Mouse (Mus musculus): ENCODE data around the gene Trp73.

The Trp73 gene

DNA sequence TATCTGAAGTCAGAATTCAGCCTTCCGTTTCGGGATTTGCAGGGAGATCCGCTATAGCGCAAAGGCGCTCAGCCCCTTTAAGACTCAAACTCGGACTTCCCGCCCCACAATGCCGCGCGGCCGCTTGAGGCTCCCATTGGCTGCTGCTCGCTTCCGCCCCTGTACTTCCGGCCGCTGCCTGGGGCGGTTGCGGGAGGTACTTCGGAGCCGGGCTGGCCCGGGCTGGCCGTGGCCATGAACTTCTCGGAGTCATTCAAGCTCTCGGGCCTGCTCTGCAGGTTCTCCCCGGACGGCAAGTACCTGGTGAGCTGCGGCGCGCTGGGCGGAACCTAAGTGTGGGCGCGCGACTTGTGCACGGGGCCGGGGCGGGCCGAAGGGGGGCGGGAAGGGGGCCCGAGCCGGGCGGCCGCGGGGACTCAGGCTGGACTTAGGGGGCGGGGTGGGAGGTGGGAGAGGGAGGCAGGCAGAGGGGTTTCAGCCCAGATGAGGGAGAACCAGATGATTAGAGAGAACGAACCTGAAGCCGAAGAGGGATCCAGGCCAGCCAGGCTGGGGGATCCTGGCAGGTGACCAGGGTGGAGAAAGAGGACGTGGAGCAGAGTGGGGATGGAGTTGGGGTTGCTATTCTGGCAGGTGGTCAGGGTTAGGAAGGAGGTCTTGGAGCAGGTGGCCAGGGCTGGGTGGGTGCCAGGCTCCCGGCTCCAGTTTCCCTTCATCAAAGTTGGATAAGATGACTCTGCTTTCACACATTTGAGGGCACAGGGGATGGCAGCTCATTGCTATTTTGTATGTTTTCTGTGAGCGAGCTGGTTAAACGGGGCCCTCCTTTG is 2.4 kb upstream of the Trp73 start, which contains the start of gene Wrap73:
Gene Wrap73 (plus strand): TSS at position 162 of the 830 bp plus-strand sequence.
- peak; percentile 79 for DNase-seq (ENCODE audit: low read depth, low spot score)

DNA sequence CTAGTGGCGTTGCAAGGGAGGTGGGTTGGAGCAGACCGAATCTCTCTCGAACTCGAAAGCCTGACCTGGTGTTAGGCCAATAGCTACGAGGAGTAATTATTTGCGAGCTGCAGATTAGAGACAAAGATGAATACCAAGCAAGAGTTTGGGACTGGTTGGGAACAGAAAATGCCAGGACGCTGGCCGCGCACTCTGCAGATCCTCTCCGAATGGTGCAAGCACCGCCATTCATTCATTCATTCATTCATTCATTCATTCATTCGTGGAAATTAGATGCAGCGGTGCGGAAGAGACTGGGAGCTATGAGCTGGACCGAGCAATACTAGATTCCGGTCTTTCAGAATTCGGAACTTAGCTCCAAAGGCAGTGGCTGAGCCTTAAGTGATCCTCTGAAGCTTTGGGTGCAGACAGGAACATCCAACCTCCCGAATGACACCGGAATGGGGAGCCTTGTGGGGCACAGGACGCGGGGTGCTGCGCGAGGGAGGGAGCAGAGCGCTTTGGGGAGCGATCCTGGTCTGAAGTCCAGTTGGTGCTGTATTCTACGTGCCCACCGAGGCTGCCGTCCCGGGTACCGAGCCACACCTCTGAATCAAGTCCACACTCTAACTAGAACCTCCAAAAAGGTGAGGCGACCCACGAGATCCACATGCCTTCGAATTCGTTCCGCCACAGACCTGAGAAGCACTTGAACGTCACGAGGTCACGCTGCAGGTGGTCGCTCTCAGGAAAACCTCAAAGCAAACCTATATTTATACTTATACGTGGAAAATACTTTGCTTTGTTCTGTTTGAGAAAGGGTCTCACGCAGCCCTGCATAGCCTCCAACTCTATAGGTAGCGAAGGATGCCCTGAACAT is 1.2 kb upstream of the Trp73 start:
- no peak for DNase-seq (ENCODE audit: low read depth, low spot score)

DNA sequence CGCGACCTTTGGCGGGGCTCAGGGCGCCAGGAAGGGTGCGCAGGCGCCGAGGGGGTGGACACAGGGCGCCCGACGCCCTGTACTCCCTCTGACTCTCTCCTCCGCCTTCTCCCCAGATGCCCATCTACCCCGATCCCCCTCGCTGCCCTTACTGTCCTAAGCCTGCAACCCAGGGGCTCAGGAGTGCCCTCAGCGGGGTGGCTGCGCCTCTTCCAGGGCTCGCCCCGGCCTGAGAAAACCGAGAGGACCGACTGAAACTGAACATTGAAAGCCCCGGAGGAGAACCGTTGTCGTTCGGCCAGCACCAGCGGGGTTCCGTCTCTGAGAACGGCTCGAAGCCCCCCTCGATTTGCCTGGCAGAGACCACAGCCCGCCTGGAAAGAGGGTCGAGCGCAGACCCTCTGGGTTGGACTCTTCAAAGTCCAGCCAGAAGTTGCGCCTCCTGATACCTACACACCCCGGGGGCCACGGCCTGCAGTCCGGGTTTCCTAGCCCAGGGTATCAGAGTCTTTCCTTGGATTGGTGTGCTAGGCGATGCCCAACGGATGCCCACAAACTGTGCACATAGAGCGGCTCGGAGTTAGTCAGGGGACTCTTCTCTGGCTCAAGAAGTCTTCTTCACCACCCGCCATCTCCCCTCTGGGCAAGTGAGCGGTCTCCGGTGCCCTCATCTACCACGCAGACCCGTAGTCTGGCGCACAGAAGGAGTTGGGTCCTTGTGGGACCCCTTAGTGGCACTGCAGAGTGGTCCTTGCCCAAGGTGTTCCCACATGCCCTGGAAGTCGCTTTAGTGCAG is 403 bp upstream of the Trp73 start:
- no peak for DNase-seq (ENCODE audit: low read depth, low spot score)

GRCm38 (mm10) chr4:154139671-154140181 is 282 bp downstream of the Trp73 start:
- no peak for DNase-seq (ENCODE audit: low read depth, low spot score)

DNA sequence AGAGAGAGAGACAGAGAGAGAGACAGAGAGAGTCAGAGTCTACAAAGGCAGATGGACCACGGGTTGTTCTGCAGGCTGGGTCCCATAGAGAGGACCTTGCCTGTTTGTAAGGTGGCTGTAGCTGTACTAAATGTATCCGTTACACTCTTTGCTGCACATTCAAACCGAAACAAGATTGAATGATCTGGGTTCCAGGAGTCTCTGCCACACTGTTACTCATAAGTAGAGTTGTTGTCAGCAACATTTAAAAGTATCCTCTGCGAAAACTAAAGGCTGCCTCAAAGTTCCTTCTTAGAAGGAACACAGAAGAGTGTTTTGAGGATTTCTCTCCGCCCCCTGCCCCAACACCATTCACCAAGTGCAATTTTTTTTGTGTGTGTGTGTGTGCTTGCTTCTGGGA is 2.9 kb downstream of the Trp73 start:
- DNase-seq (ENCODE audit: low read depth, low spot score), result no peak

DNA sequence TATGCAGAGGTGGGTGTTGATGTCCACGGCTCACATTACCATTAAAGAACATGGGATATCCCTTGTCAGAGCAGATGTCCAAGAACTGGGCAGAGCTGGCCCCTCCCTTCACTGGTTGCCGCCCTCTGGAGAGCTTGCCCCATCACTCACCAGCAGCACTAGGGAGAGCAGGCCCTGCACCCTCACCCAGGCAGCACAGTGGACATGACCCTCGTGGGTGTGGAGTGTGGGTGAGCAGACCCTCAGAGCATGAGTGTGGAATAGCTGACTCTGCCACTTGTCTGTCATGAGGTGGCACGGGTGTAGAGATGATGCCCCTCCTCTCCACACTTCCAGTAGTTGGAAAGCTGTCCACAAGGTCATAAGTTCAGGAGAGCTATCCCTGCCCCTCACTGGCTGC is 5.2 kb downstream of the Trp73 start:
- DNase-seq (ENCODE audit: low read depth, low spot score), result no peak

DNA sequence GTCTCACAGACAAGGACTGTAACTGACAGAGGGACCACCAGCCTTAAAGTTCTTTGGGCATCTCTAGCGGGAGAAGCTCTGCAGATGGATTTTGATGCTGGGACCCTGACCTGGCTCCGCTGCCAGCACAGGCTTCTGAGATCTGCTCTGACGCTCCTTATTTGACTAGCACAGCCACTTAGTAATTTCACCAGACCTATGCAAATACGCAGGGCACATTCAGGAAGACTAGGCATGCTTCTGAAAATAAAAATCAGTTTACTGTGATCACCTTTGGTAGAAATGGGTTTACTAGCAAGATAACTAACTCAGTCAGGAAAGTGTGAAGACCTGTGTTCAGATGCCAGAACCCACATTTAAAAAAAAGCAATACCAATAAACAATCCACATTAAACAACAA is 8.1 kb downstream of the Trp73 start:
- DNase-seq (ENCODE audit: low read depth, low spot score), result no peak

GRCm38 (mm10) chr4:154129950-154130349 is 10.1 kb downstream of the Trp73 start:
- no peak for DNase-seq (ENCODE audit: low read depth, low spot score)

DNA sequence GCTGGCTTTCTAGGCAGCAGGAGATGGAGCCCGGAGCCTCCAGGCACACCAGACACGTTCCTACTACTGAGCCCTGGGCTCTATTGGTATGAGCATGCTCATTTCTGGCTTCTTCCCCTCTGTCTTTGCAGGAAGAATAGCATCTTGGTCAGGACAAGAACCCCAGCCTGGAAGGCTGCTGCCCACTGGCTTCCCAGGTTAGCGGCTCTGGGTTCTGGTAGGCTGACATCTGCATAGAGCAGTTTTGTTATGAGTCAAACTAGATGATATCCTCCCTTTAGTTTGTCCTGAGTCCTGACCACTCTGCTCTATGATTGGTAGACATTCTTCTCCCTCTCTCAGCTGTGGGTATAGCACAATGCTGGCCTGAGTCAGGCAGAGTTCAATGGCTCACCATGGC is 12.7 kb downstream of the Trp73 start:
- no peak for DNase-seq (ENCODE audit: low read depth, low spot score)

GRCm38 (mm10) chr4:154125202-154125601 is 14.8 kb downstream of the Trp73 start:
- no peak for DNase-seq (ENCODE audit: low read depth, low spot score)

DNA sequence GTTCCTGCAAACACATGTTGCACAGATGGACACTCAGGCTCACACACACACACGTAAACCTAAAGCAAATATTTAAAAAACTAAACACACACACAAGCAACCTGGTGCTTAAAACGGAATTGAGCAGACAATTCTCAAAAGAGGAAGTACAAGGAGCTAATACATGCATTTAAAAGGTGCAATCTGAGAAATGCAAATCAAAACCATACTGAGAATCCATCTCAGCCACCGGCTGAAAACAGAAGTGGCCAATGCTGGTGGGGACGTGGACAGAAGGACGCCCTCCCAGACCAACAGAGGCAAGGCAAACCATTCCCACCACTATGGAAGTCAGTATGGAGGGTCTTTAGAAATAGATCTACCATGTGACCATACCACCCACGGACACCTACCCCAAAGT is 16.5 kb downstream of the Trp73 start:
- no peak for DNase-seq (ENCODE audit: low read depth, low spot score)

GRCm38 (mm10) chr4:154122374-154122773 is 17.6 kb downstream of the Trp73 start:
- DNase-seq (ENCODE audit: low read depth, low spot score), result no peak

DNA sequence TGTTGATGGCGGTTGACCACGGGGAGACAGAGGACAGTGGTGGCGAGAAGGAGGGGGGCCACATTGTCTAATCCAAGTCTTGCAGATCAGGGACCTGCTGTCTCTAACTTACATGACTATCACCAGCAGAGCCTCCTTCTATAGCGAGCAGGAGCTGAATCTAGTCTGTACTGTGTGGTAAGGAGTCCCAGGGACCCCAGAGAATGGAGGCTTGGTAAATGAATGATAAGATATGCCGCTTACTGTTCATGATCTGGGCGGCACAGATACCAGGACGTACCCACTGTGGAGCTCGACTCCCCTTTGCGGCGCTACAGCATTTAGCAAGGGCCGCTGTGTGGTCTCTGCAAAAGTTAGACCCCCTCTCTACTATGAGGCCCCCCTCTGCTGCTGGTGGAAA is 18.2 kb downstream of the Trp73 start:
- no peak for DNase-seq (ENCODE audit: low read depth, low spot score)

GRCm38 (mm10) chr4:154119208-154119607 is 20.8 kb downstream of the Trp73 start:
- no peak for DNase-seq (ENCODE audit: low read depth, low spot score)

DNA sequence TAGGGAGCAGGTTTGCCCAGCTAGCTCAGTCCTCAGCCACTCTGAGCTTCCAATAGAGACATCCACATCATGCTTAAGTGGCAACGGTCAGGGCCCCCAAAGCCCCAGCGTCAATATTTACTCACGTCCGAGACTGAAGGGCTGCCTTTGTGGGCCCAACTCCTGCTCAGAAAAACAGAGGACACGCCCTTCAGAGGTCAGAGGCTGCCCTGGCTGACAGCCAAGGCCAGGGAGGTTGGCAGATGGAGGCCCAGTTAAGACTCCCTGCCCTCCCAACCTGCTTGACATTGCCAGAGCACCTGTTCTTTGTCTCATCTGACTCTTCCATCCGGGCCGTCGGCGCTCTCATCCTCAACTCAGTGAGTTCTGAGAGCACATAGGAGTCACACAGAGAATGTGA is 21.2 kb downstream of the Trp73 start:
- no peak for DNase-seq (ENCODE audit: low read depth, low spot score)

GRCm38 (mm10) chr4:154116421-154116820 is 23.6 kb downstream of the Trp73 start:
- no peak for DNase-seq (ENCODE audit: low read depth, low spot score)

GRCm38 (mm10) chr4:154109850-154110243 is 30.2 kb downstream of the Trp73 start:
- no peak for DNase-seq (ENCODE audit: low read depth, low spot score)

- DNase-seq (ENCODE audit: low read depth, low spot score), result no peak
These were observed 30.7 kb downstream of the Trp73 start for GRCm38 (mm10) chr4:154109216-154109849.

GRCm38 (mm10) chr4:154106497-154107061 is 33.4 kb downstream of the Trp73 start:
- DNase-seq (ENCODE audit: low read depth, low spot score), result no peak

GRCm38 (mm10) chr4:154105381-154106001 is 34.5 kb downstream of the Trp73 start:
- DNase-seq (ENCODE audit: low read depth, low spot score), result peak; percentile 22
